Mouse (Mus musculus) brain, embryonic 14.5 days (tissue): ENCODE data around the gene Rusc1. TPM values are rescaled to one million over a fixed set of nuclear protein-coding genes. Genes with fewer than 3 reads are reported as not detected.

Experiments
- DNase-seq: peaks from one replicate; pipeline ENCODE4 v3.0.0-alpha.2; 2011; ENCODE audit warnings: low read depth
- CTCF ChIP-seq: fragments of 200-500 bp; IDR thresholded peaks from 2 replicates; pipeline ENCODE4 v1.5.1; 2012; ENCODE audit warnings: inconsistent platforms, mild to moderate bottlenecking, moderate library complexity, borderline replicate concordance; ENCODE audit not compliant: insufficient read depth, insufficient read length; ENCODE audit errors: extremely low read depth
- POLR2A ChIP-seq: fragments of 200-500 bp; IDR thresholded peaks from 2 replicates; pipeline ENCODE4 v1.6.1; 2012; ENCODE audit warnings: mild to moderate bottlenecking, inconsistent platforms, borderline replicate concordance; ENCODE audit not compliant: poor library complexity, insufficient read depth, insufficient read length, severe bottlenecking; ENCODE audit errors: extremely low read depth
- polyA plus RNA-seq: library from polyadenylated mRNA; depleted of rRNA; stranded (reverse); fragments of >200 nt; gene quantifications from 2 replicates; pipeline ENCODE4 v1.2.3, GENCODE M21; 2012

Gene Rusc1
- polyA plus RNA-seq, 1 experiment: 149 TPM

- DNase-seq: no peak
- TF ChIP-seq CTCF: no peak
- no peak for TF ChIP-seq POLR2A
Observed at GRCm38 (mm10) chr3:89113058-89113457, 19.9 kb upstream of the Rusc1 start.

- TF ChIP-seq POLR2A: no peak
- TF ChIP-seq CTCF: no peak
- DNase-seq: no peak
Observed at GRCm38 (mm10) chr3:89108146-89108545, 15.0 kb upstream of the Rusc1 start.

- TF ChIP-seq POLR2A: no peak
- no peak for TF ChIP-seq CTCF
- DNase-seq: no peak
Observed at GRCm38 (mm10) chr3:89107545-89107944, 14.4 kb upstream of the Rusc1 start.

- no peak for TF ChIP-seq CTCF
- DNase-seq: no peak
Observed at GRCm38 (mm10) chr3:89106881-89107280, 13.8 kb upstream of the Rusc1 start.

- TF ChIP-seq CTCF (no peak), POLR2A (no peak)
- no peak for DNase-seq
Observed at GRCm38 (mm10) chr3:89103291-89103595, 10.1 kb upstream of the Rusc1 start.

- DNase-seq: no peak
Observed at GRCm38 (mm10) chr3:89102495-89103290, 9.6 kb upstream of the Rusc1 start.

GRCm38 (mm10) chr3:89101812-89102494, 8.8 kb upstream of the Rusc1 start, which contains the start of gene Fdps:
Fdps (minus strand) TSS chr3:89101959.
- TF ChIP-seq POLR2A (no peak), CTCF (peak; percentile 34; the same call in 1 of the 2 replicates)
- DNase-seq: peak; percentile 100

More at GRCm38 (mm10) chr3:89102495-89103290, 9.6 kb upstream of the Rusc1 start:
- TF ChIP-seq POLR2A (no peak), CTCF (no peak)

- TF ChIP-seq POLR2A (no peak), CTCF (no peak)
- DNase-seq: no peak
Observed at GRCm38 (mm10) chr3:89101459-89101811, 8.3 kb upstream of the Rusc1 start.

GRCm38 (mm10) chr3:89100811-89101210, 7.7 kb upstream of the Rusc1 start, which contains the start of gene Gm43738:
Gm43738 (minus strand) TSS chr3:89101099.
- peak; percentile 8 for DNase-seq
- no peak for TF ChIP-seq CTCF
- TF ChIP-seq POLR2A: no peak

- DNase-seq: no peak
- TF ChIP-seq CTCF (no peak), POLR2A (no peak)
Observed at GRCm38 (mm10) chr3:89094021-89094420, 910 bp upstream of the Rusc1 start.

- DNase-seq: peak; percentile 11
- TF ChIP-seq POLR2A (no peak), CTCF (no peak)
Observed at GRCm38 (mm10) chr3:89092509-89093090, 511 bp downstream of the Rusc1 start.

GRCm38 (mm10) chr3:89091811-89092508, 1.2 kb downstream of the Rusc1 start:
- TF ChIP-seq CTCF (no peak), POLR2A (no peak)
- DNase-seq: peak; percentile 5
